Mouse (Mus musculus): ENCODE results near the gene Olfr99. TPM values are rescaled to one million over a fixed set of nuclear protein-coding genes. Genes with fewer than 3 reads are reported as not detected.

Olfr99 gene
- not detected in 2 replicates for polyA plus RNA-seq (2015; fragmentation: Nextera tagmentation; extraction: Ambion mirVana)

DNA sequence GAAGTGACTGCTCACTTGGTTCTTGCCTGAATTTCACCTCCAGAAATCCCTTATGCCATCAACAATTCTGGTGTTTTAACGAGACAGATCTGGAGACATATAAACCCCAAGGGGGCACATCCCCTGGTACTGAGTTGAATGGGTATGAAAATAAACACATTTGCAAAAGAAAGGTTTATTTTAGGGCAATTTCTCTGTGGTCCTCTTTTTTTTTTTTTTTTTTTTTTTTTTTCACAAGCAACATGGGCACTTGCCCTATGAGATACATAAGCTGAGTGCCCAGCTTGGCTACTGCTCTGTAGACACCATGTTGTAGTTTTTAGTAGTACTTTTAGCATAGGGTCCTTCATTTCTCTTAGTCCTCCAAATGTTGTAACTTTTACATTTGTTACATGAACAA, at the start of gene Olfr99:
Gene Olfr99 (minus strand): TSS at position 101 of the 400 bp plus-strand sequence.

DNA sequence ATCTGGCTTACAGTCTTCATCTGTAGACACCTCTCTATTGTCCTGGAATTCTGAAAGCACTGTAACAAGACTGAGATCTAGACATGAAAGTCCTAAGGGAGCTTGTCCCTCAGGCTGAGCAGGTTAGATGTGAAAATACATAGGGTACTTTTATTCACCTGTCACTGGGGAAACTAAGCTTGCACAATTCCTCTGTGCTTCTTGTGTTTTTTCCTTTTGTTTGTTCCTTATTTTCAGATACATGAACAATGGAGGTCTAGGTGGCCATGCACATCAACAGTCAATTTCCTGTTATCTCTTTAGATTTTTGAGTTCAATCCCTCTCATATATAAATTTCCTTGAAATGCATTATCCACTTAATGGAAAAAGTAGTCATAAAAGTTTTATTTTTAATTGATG, 33.7 kb upstream of the Olfr99 start, which contains the start of gene Olfr102:
Gene Olfr102 (minus strand): TSS at position 101 of the 400 bp plus-strand sequence.

GRCm38 (mm10) chr17:37304213-37304612, 21.0 kb upstream of the Olfr99 start, which contains the start of gene Olfr101:
TSS of gene Olfr101 (minus strand) at chr17:37304313.

DNA sequence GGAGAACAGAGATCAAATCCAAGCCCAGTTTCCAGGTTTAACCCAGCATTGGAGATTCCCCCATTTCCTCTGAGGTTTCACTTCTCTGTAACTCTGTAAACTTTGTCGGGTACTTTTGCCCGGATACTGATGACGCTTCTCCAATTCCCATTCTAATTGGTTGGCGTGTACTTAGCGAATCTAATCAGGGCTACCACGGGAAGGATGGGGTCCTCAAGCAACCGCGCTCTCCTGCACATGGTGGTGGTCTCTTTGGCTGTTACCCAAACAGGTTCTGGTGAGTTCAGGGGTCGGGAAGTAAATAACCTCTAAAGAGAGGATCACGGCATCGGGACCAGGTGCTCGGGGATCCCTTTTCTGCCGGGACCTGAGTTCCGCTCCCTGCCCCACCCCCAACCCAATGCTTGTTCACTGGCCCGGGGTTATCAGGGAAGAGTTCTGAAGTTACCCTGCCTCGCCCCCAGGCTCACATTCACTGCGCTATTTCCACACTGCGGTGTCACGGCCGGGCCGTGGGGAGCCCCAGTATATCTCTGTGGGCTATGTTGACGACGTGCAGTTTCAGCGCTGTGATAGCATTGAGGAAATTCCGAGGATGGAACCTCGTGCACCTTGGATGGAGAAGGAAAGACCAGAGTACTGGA, 13.1 kb downstream of the Olfr99 start, which contains the start of gene H2-M3:
Gene H2-M3 (plus strand): TSS at position 163 of the 644 bp plus-strand sequence.

DNA sequence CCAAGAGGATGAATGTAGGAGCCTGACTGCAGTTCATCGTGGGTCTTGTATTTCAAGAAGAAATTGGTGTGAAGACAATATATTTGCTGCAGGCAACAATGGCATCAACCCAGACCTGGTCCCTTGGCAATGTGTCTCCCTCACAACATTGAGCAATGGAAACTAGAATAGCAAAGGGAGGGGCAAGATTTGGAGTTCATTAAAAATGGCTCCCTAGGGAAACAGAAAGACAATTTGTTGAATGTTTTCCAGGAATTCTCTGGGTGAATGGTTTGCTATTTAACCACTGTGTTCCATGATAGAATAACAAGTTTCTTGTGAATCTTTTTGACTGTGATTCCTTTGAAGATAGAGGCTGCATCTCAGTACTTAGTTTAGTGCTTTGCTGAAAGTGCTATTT, 19.6 kb downstream of the Olfr99 start, which contains the start of gene Olfr98:
Gene Olfr98 (minus strand): TSS at position 124 of the 400 bp plus-strand sequence.

GRCm38 (mm10) chr17:37237230-37237629, 46.0 kb downstream of the Olfr99 start, which contains the start of gene Olfr97:
TSS of gene Olfr97 (minus strand) at chr17:37237330.

Other genes with a start within 250 kb of the Olfr99 start
- gene Gabbr1, start 237.5 kb downstream of the Olfr99 start, polyA plus RNA-seq (2015; fragmentation: Nextera tagmentation; extraction: Ambion mirVana) = 3.6 and 5.4 TPM in 2 replicates
- not detected in 2 replicates for gene Olfr90, start 195.0 kb downstream of the Olfr99 start, polyA plus RNA-seq (2015; fragmentation: Nextera tagmentation; extraction: Ambion mirVana)
- not detected in 2 replicates for gene Olfr91, start 185.2 kb downstream of the Olfr99 start, polyA plus RNA-seq (2015; fragmentation: Nextera tagmentation; extraction: Ambion mirVana)
- gene Olfr92, start 163.4 kb downstream of the Olfr99 start, polyA plus RNA-seq (2015; fragmentation: Nextera tagmentation; extraction: Ambion mirVana) = not detected in 2 replicates
- gene Olfr93, start 122.0 kb downstream of the Olfr99 start, polyA plus RNA-seq (2015; fragmentation: Nextera tagmentation; extraction: Ambion mirVana) = not detected in 2 replicates
- 0.28 TPM in 1 of 2 replicates, not detected in the other for gene Ubd, start 89.6 kb downstream of the Olfr99 start, polyA plus RNA-seq (2015; fragmentation: Nextera tagmentation; extraction: Ambion mirVana)
- not detected in 2 replicates for gene Olfr94, start 82.5 kb downstream of the Olfr99 start, polyA plus RNA-seq (2015; fragmentation: Nextera tagmentation; extraction: Ambion mirVana)
- gene Olfr95, start 70.3 kb downstream of the Olfr99 start, polyA plus RNA-seq (2015; fragmentation: Nextera tagmentation; extraction: Ambion mirVana) = not detected in 2 replicates
- not detected in 2 replicates for gene Olfr96, start 63.3 kb downstream of the Olfr99 start, polyA plus RNA-seq (2015; fragmentation: Nextera tagmentation; extraction: Ambion mirVana)
- not detected in 2 replicates for gene Olfr97, start 46.1 kb downstream of the Olfr99 start, polyA plus RNA-seq (2015; fragmentation: Nextera tagmentation; extraction: Ambion mirVana)
- not detected in 2 replicates for gene Olfr98, start 19.7 kb downstream of the Olfr99 start, polyA plus RNA-seq (2015; fragmentation: Nextera tagmentation; extraction: Ambion mirVana)
- gene H2-M3, start 13.2 kb downstream of the Olfr99 start, polyA plus RNA-seq (2015; fragmentation: Nextera tagmentation; extraction: Ambion mirVana) = 5.1 and 6.1 TPM in 2 replicates
- not detected in 2 replicates for gene Olfr101, start 20.9 kb upstream of the Olfr99 start, polyA plus RNA-seq (2015; fragmentation: Nextera tagmentation; extraction: Ambion mirVana)
- not detected in 2 replicates for gene Olfr102, start 33.6 kb upstream of the Olfr99 start, polyA plus RNA-seq (2015; fragmentation: Nextera tagmentation; extraction: Ambion mirVana)
- not detected in 2 replicates for gene Olfr103, start 56.2 kb upstream of the Olfr99 start, polyA plus RNA-seq (2015; fragmentation: Nextera tagmentation; extraction: Ambion mirVana)
- not detected in 2 replicates for gene Olfr104-ps, start 76.1 kb upstream of the Olfr99 start, polyA plus RNA-seq (2015; fragmentation: Nextera tagmentation; extraction: Ambion mirVana)
- not detected in 2 replicates for gene Olfr105-ps, start 95.6 kb upstream of the Olfr99 start, polyA plus RNA-seq (2015; fragmentation: Nextera tagmentation; extraction: Ambion mirVana)
- not detected in 2 replicates for gene Olfr106-ps, start 106.9 kb upstream of the Olfr99 start, polyA plus RNA-seq (2015; fragmentation: Nextera tagmentation; extraction: Ambion mirVana)
- gene Olfr107, start 115.8 kb upstream of the Olfr99 start, polyA plus RNA-seq (2015; fragmentation: Nextera tagmentation; extraction: Ambion mirVana) = not detected in 2 replicates
- not detected in 2 replicates for gene Olfr108, start 162.0 kb upstream of the Olfr99 start, polyA plus RNA-seq (2015; fragmentation: Nextera tagmentation; extraction: Ambion mirVana)
- gene Olfr109, start 175.5 kb upstream of the Olfr99 start, polyA plus RNA-seq (2015; fragmentation: Nextera tagmentation; extraction: Ambion mirVana) = not detected in 2 replicates
- 0.16 TPM in 1 of 2 replicates, not detected in the other for gene H2-M2, start 200.1 kb upstream of the Olfr99 start, polyA plus RNA-seq (2015; fragmentation: Nextera tagmentation; extraction: Ambion mirVana)
- gene Olfr110, start 209.0 kb upstream of the Olfr99 start, polyA plus RNA-seq (2015; fragmentation: Nextera tagmentation; extraction: Ambion mirVana) = not detected in 2 replicates
- 0.05 TPM in 1 of 2 replicates, not detected in the other for gene Olfr111, start 224.6 kb upstream of the Olfr99 start, polyA plus RNA-seq (2015; fragmentation: Nextera tagmentation; extraction: Ambion mirVana)